Mouse (Mus musculus): ENCODE measurements around the gene Syndig1. TPM values are rescaled to one million over a fixed set of nuclear protein-coding genes. Genes with fewer than 3 reads are reported as not detected.

The Syndig1 gene
- total and polyA plus RNA-seq, 3 experiments = not detected

GRCm38 (mm10) chr2:149896337-149896736, 67.3 kb downstream of the Syndig1 start:
- Histone ChIP-seq H3K79me2 (ENCODE audit: control insufficient read depth, insufficient read depth, low read length, poor library complexity) (no peaks in the 10 kb centered on the region), H3K27ac (ENCODE audit: control insufficient read depth, low read depth, low read length) (no peak overlapping the region), H3K27me3 (ENCODE audit: control insufficient read depth in 1 of 2, insufficient read depth in 2 of 2, low read length in 2 of 2) (no peaks in the 10 kb centered on the region), H3K4me1 (ENCODE audit: control insufficient read depth in 1 of 2, insufficient read depth in 2 of 2, low read length in 2 of 2) (no peaks in the 10 kb centered on the region), H3K9ac (ENCODE audit: control insufficient read depth, low read depth, low read length, poor library complexity, severe bottlenecking) (no peak overlapping the region), H3K4me3 (ENCODE audit: control insufficient read depth in 1 of 2, insufficient read depth in 1 of 2, low read depth in 2 of 2, low read length in 2 of 2) (no peak overlapping the region), H3K9me3 (replicated peaks; ENCODE audit: insufficient read depth, low read length) (no peaks in the 10 kb centered on the region), H3K36me3 (ENCODE audit: control insufficient read depth in 1 of 2, insufficient read depth in 2 of 2, low read length in 2 of 2) (no peaks in the 10 kb centered on the region)
- TF ChIP-seq RCOR1 (IDR thresholded peaks at IDR 0.05; ENCODE audit: low read depth, low read length) = no peak
- no peak for TF ChIP-seq RAD21 (IDR thresholded peaks at IDR 0.05; ENCODE audit: low read depth, low read length)
- no peak for TF ChIP-seq MAX (IDR thresholded peaks at IDR 0.05; ENCODE audit: low read length)
- TF ChIP-seq MAZ (IDR thresholded peaks at IDR 0.05; ENCODE audit: low read depth, low read length) = no peak
- no peak for TF ChIP-seq CHD1 (IDR thresholded peaks at IDR 0.05; ENCODE audit: low read depth, low read length)
- TF ChIP-seq KAT2A (conservative IDR thresholded peaks at IDR 0.05; ENCODE audit: low read depth, low read length) = no peak
- no peak for TF ChIP-seq POLR2AphosphoS2 (IDR thresholded peaks at IDR 0.05; ENCODE audit: low read length)
- no peak for TF ChIP-seq GABPA (IDR thresholded peaks at IDR 0.05; ENCODE audit: low read depth, low read length)
- no peak for TF ChIP-seq BHLHE40 (IDR thresholded peaks at IDR 0.05; ENCODE audit: borderline replicate concordance, low read depth, low read length)
- TF ChIP-seq ZKSCAN1 (IDR thresholded peaks at IDR 0.05; ENCODE audit: low read depth, low read length) = no peak
- no peak for TF ChIP-seq UBTF (IDR thresholded peaks at IDR 0.05; ENCODE audit: borderline replicate concordance, insufficient read depth, low read depth, low read length)
- no peak for TF ChIP-seq HCFC1 (IDR thresholded peaks at IDR 0.05; ENCODE audit: low read depth, low read length)
- TF ChIP-seq E2F4 (IDR thresholded peaks at IDR 0.05; ENCODE audit: borderline replicate concordance, low read depth, low read length) = no peak
- no peak for TF ChIP-seq ZC3H11A (IDR thresholded peaks at IDR 0.05; ENCODE audit: low read depth, low read length)
- TF ChIP-seq NRF1 (IDR thresholded peaks at IDR 0.05; ENCODE audit: insufficient read depth, low read depth, low read length, poor library complexity, severe bottlenecking) = no peak
- TF ChIP-seq ZNF384 (IDR thresholded peaks at IDR 0.05; ENCODE audit: low read depth, low read length) = no peak
- TF ChIP-seq USF2 (IDR thresholded peaks at IDR 0.05; ENCODE audit: borderline replicate concordance in 1 of 2, insufficient read depth in 1 of 2, low read depth in 1 of 2, low read length in 2 of 2) = no peak
- no peak for DNase-seq (ENCODE audit: low read depth, low spot score)

- Histone ChIP-seq H3K79me2 (ENCODE audit: control insufficient read depth, insufficient read depth, low read length, poor library complexity) (no peaks in the 10 kb centered on the region), H3K9me3 (replicated peaks; ENCODE audit: insufficient read depth, low read length) (no peaks in the 10 kb centered on the region), H3K4me3 (ENCODE audit: control insufficient read depth in 1 of 2, insufficient read depth in 1 of 2, low read depth in 2 of 2, low read length in 2 of 2) (no peak overlapping the region), H3K9ac (ENCODE audit: control insufficient read depth, low read depth, low read length, poor library complexity, severe bottlenecking) (no peak overlapping the region), H3K4me1 (ENCODE audit: control insufficient read depth in 1 of 2, insufficient read depth in 2 of 2, low read length in 2 of 2) (no peaks in the 10 kb centered on the region), H3K27ac (ENCODE audit: control insufficient read depth, low read depth, low read length) (no peak overlapping the region), H3K36me3 (ENCODE audit: control insufficient read depth in 1 of 2, insufficient read depth in 2 of 2, low read length in 2 of 2) (no peaks in the 10 kb centered on the region), H3K27me3 (ENCODE audit: control insufficient read depth in 1 of 2, insufficient read depth in 2 of 2, low read length in 2 of 2) (no peaks in the 10 kb centered on the region)
- TF ChIP-seq GABPA (IDR thresholded peaks at IDR 0.05; ENCODE audit: low read depth, low read length) (no peak), MAX (IDR thresholded peaks at IDR 0.05; ENCODE audit: low read length) (no peak), RCOR1 (IDR thresholded peaks at IDR 0.05; ENCODE audit: low read depth, low read length) (no peak), EP300 (IDR thresholded peaks at IDR 0.05; ENCODE audit: low read depth in 1 of 2, low read length in 2 of 2) (no peak), MXI1 (IDR thresholded peaks at IDR 0.05; ENCODE audit: low read depth, low read length) (no peak), NRF1 (IDR thresholded peaks at IDR 0.05; ENCODE audit: insufficient read depth, low read depth, low read length, poor library complexity, severe bottlenecking) (no peak), CHD1 (IDR thresholded peaks at IDR 0.05; ENCODE audit: low read depth, low read length) (no peak), MEF2A (IDR thresholded peaks at IDR 0.05; ENCODE audit: extremely low read depth, insufficient replicate concordance, low read depth, low read length, poor library complexity, severe bottlenecking) (no peak), SIN3A (IDR thresholded peaks at IDR 0.05; ENCODE audit: low read length) (no peak), BHLHE40 (IDR thresholded peaks at IDR 0.05; ENCODE audit: borderline replicate concordance, low read depth, low read length) (no peak), TAL1 (IDR thresholded peaks at IDR 0.05; ENCODE audit: low read length) (no peak), POLR2AphosphoS5 (IDR thresholded peaks at IDR 0.05; ENCODE audit: borderline replicate concordance, low read depth, low read length) (no peak), ETS1 (IDR thresholded peaks at IDR 0.05; ENCODE audit: low read depth, low read length) (no peak), JUND (IDR thresholded peaks at IDR 0.05; ENCODE audit: low read depth, low read length) (no peak), TBP (IDR thresholded peaks at IDR 0.05; ENCODE audit: low read depth, low read length) (no peak), ZKSCAN1 (IDR thresholded peaks at IDR 0.05; ENCODE audit: low read depth, low read length) (no peak)
- no peak for DNase-seq (ENCODE audit: low read depth, low spot score)
These were observed 70.6 kb downstream of the Syndig1 start for GRCm38 (mm10) chr2:149899615-149900014.
